Mouse (Mus musculus) myocyte (in vitro differentiated cells): ENCODE measurements around the gene Sema5a.

Experiments
- CEBPB ChIP-seq: IDR thresholded peaks from 2 replicates; pipeline ENCODE4 v1.6.1; 2011; ENCODE audit warnings: mild to moderate bottlenecking, moderate library complexity; ENCODE audit not compliant: poor library complexity, insufficient read depth, severe bottlenecking
- MAX ChIP-seq: IDR thresholded peaks from one replicate; pipeline ENCODE4 v1.6.1; 2011; ENCODE audit warnings: low read depth, mild to moderate bottlenecking, control low read depth
- MYOD1 ChIP-seq, 3 experiments: IDR thresholded peaks; one replicate each; pipeline ENCODE4 v1.6.1; 2011; ENCODE audit warnings: control low read depth in 2 of 3, low read depth in 2 of 3, mild to moderate bottlenecking in 2 of 3, moderate library complexity in 1 of 3; ENCODE audit not compliant: insufficient read length in 2 of 3, control insufficient read depth in 1 of 3
- POLR2A ChIP-seq: IDR thresholded peaks from one replicate; pipeline ENCODE4 v1.6.1; 2011; ENCODE audit warnings: low read depth, mild to moderate bottlenecking, control low read depth, moderate library complexity; ENCODE audit not compliant: insufficient read length
- POLR2AphosphoS2 ChIP-seq: IDR thresholded peaks from one replicate; pipeline ENCODE4 v1.6.1; 2011; ENCODE audit warnings: low read depth, control low read depth; ENCODE audit not compliant: insufficient read length
- TCF12 ChIP-seq: IDR thresholded peaks from one replicate; pipeline ENCODE4 v1.6.1; 2011; ENCODE audit warnings: mild to moderate bottlenecking, control low read depth; ENCODE audit not compliant: poor library complexity, insufficient read depth, severe bottlenecking
- USF1 ChIP-seq: IDR thresholded peaks from one replicate; pipeline ENCODE4 v1.6.1; 2011; ENCODE audit warnings: low read depth, mild to moderate bottlenecking, control low read depth, moderate library complexity

DNA sequence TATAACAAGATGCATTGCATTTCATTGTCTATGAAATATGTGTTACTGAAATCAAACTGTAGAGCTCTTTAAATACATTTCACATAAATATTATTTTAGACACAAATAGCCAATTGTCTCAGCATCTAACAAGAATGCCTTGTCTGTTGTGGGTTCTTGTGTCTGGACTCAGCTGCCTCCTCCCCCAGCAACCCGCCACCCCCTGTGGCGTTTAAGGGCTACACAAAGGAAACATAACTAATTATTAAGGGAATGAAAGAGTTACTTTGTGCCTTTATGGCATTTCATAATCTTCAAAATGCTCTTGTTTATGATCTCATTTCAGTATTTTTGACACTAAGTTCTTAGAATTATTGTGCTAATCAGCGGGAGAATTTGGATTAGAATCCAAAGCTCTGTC lies 298.6 kb downstream of the Sema5a start:
- no peak for TF ChIP-seq POLR2A
- TF ChIP-seq MAX, result no peak
- TF ChIP-seq CEBPB, result no peak
- TF ChIP-seq POLR2AphosphoS2, result no peak
- TF ChIP-seq MYOD1 (IDR thresholded peaks at IDR 0.05; ENCODE audit: control insufficient read depth in 1 of 3, insufficient read length in 2 of 3, low read depth in 2 of 3), result no peak
- no peak for TF ChIP-seq USF1
- TF ChIP-seq TCF12, result no peak
